Mouse (Mus musculus) bone marrow, adult 2 months (tissue): Measurements from ENCODE around the gene Glt1d1.

Experiments used
- CTCF ChIP-seq: fragments of 200-500 bp; IDR thresholded peaks from 2 replicates; pipeline ENCODE4 v1.5.1; 2011; ENCODE audit warnings: low read length, control low read depth; ENCODE audit not compliant: control insufficient read depth, insufficient read depth
- POLR2A ChIP-seq: fragments of 200-500 bp; IDR thresholded peaks from 2 replicates; pipeline ENCODE4 v1.6.1; 2011; ENCODE audit warnings: low read depth, mild to moderate bottlenecking, control low read depth, low read length, borderline replicate concordance; ENCODE audit not compliant: control insufficient read depth

GRCm38 (mm10) chr5:127640359-127640758 lies 8.3 kb downstream of the Glt1d1 start:
- TF ChIP-seq POLR2A (no peak), CTCF (peak; percentile 36; the same call in 1 of the 2 replicates)
